Mouse (Mus musculus): ENCODE data around the gene Dennd1a.

Gene Dennd1a

DNA sequence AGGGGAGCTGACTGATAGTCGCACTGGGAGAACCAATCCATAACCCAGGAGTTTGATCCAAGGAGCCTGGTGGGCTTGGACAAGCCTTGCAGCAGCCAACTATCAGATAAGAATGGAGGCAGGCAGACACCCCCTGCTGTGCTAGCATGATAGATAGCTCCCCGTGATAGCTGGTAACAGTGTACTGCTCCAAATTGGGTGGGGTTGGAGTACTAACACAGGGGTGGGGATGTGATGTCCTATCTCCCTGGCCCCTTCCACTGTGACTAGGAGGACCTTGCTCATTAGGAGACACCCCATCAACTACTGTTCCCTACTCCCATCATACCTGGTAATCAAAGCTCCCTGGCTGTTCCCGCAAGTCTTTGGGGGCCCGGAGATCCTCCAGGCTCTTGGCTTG lies 485.5 kb downstream of the Dennd1a start:
- no peak for DNase-seq

DNA sequence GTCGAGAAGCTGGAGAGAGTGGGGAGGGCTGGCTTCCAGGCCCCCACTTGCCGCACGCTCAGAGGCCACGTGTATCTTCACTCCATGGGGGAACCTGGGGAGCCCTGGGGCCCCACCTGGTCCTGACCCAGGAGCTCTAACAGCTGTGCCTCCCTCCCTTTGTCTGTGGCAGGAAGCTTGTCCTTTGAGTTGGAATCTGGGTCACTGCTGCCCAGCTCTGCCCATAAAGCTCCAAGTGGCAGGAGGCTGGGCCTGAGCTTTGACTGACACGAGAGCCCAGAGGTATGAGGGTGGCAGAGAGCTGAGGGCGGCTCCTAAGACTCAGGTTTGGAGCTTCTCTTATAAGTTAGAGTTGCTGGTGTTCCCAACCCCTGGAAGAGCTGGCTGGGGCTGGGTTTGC lies 488.1 kb downstream of the Dennd1a start:
- no peak for DNase-seq

DNA sequence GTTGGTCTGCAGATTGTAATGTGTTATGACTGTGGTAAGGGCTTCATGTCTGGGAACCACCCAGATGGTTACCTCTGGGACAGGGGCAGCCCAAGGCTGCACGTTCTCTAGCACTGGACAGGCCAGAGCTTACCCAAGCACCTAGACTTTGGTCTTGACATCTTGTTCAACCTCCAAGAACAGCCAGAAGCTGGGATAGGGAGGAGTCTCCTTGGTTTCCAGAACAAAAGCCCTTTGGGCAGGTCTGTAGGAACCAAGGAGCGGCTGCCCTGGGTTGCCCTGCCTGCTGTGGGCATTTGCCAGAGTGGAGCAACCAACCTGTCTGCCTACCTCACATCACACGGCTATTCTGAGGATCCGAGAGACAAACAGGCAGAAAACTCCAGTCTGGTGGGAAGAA lies 490.1 kb downstream of the Dennd1a start:
- DNase-seq = peak in 1 of 2 experiments; percentile 17

DNA sequence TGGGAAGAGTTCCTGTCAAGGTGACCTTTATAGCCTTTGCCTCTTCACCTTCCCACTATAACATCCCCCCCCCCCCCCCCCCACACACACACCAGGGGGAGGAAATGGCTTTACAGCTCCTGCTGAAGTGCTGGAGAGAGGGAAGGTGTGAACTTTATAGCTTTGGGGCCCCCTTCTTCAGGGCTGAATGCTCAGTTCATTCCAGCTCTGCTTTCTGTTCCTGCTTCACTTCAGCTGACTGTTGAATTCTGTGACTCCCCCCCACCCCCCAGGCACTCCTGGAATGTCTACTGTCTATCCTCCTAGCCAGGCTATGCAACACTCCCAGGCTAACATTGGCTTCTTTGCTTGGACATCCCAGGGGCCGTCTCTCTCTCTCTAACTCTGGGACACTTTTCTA lies 491.2 kb downstream of the Dennd1a start:
- DNase-seq = no peak

DNA sequence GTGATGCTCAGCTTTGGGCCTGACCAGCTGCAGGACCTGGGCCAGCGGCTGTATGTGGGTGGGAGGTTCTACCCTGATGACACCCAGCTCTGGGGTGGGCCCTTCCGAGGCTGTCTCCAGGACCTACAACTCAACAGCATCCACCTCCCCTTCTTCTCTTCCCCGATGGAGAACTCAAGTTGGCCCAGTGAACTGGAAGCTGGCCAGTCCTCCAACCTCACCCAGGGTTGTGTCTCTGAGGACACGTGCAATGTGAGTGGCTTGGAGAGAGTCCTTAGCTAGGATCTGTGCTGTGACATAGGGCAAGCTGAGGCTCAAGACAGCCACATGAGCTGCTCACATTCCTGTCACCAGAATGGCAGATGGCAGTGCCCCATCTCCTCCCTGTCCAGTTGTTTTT lies 495.9 kb downstream of the Dennd1a start:
- DNase-seq = no peak

DNA sequence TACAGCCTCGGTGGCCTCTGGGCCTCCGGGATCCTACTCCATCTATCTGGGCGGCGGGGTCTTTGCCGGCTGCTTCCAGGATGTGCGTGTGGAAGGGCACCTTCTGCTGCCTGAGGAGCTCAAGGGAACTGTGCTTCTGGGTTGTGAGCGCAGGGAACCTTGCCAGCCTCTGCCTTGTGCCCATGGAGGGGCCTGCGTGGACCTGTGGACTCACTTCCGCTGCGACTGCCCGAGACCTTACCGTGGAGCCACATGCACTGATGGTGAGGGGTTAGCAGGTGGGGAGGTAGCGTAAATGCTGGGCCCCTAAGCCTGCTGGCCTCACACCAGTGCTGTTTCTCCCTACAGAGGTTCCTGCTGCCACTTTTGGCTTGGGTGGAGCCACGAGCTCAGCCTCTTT lies 496.5 kb downstream of the Dennd1a start:
- no peak for DNase-seq

DNA sequence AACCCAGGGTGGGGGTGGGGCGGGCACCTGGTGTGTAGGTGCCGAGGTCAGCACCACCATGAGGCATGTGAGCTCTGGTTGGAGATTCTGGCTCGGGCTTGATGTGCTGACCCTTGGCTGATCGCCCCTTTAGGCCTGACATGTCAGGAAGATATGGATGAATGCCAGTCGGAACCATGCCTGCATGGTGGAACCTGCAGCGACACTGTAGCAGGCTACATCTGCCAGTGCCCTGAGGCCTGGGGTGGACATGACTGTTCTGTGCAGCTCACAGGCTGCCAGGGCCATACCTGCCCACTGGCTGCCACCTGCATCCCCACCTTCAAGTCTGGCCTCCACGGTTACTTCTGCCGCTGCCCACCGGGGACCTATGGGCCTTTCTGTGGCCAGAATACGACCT lies 497.2 kb downstream of the Dennd1a start:
- DNase-seq = no peak

DNA sequence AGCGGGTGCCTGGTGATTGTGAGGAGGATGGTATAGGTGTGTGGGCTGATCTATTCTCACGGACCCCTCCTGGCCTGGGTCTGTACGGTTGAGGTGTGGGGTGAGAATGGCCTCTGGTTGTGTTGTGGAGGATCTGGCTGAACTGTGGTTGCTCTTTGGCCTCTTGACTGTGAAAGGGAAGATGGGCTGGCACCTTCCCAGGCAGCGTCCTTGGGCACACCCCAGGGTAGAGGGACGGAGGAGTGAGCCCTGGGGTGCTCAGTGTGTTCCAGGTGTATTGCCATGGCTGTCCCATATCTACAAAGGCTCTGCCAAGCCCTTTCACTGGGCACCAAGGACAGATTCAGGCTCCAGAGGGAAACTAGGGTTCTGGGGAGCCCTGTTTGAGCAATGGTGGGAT lies 498.2 kb downstream of the Dennd1a start:
- DNase-seq = peak; percentile 39 to 49

DNA sequence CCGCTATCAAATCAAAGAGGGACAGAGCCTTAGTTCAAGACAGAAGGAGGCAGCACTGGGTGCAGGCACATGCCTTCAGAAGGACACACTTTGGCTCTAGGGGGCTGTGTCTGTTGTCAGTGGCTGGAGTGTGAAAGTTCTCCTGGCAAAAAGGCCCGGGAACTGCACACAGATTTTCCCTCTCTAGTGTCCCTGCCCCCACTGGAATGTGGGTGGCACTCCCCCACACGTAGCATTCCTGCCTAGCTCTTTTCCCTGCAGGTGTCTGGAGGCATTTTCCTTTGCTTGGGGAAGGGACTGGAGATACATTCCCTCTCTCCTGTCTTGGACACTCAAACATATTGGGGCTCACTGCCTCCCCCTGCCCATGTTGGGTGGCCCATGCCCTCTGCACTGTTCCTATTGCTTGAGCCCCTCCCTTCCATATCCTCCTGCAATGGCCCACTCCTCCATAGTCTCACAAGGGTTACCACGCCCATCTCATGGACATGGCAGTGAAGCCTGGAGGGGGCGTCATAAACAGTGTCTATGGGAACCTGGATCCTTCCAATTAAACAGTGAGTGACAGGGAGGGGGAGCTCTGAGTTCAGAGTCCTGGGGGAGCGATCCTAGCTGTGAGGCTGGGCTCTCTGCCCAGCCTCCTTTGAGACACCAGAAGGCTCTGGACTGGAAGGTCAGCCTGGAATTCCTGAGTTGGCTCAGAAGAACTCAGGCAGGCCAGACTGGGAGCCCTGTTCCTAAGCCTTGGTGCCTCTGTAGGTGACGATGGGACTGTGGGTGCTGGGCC lies 498.8 kb downstream of the Dennd1a start:
- DNase-seq = peak; percentile 42 to 59

DNA sequence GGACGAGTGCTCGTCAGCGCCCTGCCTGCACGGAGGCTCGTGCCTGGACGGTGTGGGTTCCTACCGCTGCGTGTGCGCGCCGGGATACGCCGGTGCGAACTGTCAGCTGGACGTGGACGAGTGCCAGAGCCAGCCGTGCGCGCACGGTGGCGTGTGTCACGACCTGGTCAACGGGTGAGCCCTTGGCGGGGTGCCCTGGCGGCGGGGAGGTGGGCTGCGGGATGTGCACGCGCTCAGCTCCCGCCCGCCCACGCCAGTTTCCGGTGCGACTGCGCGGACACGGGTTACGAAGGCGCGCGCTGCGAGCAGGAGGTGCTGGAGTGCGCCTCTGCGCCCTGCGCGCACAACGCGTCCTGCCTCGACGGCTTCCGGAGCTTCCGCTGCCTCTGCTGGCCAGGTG lies 500.7 kb downstream of the Dennd1a start:
- no peak for DNase-seq

DNA sequence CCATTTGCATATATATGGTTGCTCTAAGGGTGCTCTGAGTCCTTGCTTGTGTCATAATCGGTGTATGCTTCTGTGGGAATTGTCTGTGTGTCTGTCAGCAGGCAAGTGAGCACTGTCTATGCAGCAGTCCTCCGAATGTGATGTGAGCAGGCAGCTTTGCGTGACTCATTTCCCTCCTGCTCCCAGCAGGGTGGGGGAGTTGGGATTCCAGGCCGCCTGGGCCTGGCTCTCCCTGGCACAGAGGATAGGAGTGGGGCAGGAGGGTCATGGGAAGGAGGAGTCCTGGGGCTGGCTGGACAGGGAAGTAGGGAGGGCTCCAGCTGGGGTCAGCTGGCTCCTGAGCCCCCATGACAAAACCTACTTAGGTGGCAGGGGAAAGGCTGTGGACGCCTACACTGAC lies 502.7 kb downstream of the Dennd1a start:
- DNase-seq = no peak

DNA sequence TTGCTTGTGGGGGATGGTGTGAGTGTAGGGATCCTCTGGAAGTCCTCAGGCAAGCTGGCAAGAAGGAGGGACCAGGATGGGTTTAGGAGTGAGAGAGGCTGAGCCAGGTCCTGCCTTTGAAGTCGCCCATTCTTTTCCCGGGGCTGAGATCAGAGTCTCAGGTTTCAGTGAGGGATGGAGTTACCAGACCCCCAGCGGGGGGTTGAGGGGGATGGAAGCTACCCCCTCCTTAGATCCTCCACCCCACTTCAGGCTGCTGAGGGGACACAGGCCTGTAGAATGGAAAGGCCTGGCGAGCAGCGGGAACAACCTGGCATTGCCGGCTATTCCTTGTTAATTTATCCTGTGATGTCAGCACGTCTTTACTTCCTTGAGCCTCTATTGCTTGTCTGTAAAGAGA lies 505.2 kb downstream of the Dennd1a start:
- no peak for DNase-seq

DNA sequence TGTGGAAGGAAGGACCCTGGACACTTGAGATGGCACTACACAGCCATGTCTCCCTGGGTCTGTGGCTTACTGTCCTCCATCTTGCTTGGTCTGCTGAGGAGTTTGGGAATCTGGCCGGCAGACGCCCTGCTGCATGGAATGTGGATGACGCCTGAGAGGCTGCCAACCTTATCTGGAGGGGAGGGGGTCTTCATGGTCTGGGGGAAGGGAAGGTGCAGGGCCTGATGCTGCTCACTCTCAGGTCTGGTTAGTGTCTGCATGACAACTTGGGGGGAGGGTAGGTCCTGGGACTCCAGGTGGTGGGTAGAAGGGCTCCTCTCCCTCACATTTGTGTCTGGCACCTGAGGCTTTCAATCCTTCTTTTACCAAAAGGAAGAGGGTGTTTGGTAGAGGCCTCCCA lies 505.8 kb downstream of the Dennd1a start:
- DNase-seq = no peak

DNA sequence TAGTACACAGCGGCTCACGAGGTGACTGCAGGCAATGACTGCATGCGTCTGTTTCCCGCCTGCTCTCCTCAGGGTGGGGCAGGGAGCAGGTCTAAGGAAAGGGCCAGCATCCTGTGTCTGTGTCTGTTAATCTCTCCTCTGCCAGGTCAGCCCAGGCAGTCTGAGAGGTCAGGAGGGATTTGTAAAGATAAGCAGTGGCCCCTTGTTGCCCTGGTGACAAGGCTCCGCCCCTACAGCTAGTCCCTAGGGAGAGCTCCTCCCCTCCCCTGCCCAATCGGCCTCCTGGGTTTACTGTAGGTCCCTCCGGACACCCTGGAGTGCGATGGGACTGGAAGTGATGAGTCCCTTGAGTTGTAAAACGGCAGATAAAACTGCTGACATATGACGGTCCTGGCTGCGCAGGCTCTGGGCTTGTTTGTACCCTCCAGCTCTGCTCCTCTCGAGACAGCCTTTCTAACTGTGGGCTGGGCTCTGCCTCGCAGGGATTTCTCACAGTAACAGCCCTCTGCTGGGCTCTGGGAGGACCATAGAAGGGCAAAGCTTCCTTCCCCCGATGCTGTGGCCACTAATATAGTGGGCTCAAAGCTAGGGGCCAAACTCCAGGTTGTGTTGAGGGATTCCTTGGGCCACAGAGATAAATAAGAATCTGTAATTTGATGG lies 506.8 kb downstream of the Dennd1a start:
- peak; percentile 37 to 40 for DNase-seq

DNA sequence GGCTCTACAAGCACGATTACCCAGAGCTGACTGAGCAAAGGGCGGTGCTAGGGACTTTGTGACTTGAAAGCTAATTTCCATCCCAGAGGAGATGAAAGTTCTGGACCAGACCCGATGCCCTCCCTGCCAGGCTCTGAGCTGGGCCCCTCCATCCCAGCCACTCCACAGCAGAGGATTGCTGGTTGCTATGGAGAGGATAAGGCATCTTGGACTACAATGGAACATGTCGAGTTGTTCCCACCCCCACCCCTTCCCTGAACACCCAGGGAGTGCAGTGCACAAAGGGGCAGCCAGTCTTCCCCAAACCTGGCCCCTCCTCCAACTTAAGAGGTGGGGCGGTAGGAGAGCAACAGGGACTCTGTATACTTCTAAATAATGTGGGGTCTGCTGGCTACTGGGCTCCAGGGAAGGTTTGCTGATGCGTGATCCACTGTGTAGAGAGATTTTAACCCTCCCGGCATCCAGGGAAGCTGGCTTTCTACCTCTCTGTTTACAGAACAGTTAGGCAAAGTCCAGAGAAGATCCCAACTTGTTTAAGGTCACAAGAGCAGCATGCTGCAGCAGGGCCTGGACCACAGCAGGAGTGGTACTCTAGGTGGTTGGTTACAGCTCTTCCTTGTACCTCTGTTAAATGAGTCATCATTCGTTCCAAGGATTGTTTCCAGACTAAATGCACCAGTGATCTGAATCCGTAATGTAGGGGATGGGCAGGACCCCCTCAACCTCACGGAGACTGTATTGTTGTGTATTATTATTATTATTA lies 509.1 kb downstream of the Dennd1a start:
- no peak for DNase-seq

DNA sequence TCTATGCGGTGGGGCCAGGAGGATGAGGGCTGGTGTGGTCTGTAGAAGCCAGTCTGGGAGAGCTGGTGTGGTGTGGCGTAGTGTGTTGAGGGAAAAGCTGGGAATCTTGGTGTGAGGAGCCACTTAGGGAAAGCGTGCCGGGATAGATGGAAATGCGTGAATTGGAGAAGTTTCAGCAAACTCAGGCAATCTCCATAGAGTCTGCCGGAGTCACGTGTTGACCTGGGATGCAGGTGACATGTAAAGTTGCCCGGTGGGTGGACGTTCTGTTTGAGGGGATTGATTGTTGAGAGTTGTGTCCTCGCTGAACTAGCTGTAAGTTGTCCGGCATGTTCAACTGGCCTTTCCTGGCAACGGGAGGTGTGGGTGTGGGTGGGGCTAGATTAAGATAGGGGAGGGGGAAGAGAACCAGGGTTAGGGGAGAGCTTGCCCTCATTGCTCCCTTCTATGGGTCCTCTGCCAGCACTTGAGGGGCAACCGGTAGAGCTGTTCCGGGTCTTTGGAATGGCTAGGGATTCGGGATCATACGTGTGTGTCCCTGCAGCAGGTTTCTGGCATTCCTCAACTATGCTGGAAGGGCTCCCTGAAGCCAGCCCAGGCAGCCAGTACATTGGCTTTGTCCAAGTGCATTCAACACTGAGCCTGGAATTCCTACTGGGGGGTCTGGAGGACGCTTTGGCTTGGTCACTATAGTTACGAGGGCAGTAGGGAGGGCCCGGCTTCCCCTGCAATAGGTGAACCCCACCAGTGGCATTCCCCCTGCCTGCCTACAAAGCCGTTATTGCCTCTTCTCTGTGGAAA lies 510.4 kb downstream of the Dennd1a start:
- DNase-seq = no peak

DNA sequence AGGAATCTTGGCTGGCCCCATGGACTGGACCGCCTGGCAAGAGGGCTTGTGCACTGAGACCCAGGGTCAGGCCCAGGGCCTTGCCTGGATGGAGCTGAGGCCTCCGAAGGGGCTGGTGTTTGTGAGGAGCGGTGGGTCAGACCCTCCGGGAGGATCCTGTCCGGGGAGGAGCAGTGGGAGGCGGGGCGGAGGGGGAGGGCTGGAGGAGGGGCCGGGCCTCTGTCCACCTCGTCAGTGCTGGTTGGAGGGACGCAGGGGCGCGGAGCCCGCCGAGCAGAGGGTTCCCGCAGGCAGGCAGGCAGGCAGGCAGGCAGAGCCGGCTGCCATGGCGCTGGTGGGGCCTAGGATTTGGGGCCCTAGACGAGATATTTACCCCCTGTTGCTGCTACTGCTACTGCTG lies 511.2 kb downstream of the Dennd1a start, which contains the start of gene Crb2:
Crb2 (plus strand) TSS at position 234 of the 400 bp plus-strand sequence.
- DNase-seq = no peak

DNA sequence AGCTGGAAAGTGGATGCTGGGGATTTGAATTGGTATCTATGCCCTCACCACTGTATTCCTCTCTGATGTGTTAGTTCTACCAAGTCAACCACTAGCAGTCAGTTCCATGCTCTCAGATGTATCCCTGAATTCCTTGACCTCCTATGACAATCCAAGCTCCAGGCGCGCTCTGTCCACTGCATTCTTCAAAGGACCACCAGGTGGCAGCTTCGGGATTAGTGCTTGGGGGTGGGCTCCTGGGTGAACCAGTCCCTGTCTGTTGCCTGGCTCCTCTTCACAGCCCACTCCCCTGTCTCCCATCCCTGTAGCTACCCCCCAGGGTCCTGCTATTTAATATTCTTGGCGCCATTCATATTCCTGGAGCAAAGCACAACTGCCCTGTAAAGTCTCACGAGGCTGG lies 512.6 kb downstream of the Dennd1a start:
- peak in 1 of 2 experiments; percentile 39 for DNase-seq

DNA sequence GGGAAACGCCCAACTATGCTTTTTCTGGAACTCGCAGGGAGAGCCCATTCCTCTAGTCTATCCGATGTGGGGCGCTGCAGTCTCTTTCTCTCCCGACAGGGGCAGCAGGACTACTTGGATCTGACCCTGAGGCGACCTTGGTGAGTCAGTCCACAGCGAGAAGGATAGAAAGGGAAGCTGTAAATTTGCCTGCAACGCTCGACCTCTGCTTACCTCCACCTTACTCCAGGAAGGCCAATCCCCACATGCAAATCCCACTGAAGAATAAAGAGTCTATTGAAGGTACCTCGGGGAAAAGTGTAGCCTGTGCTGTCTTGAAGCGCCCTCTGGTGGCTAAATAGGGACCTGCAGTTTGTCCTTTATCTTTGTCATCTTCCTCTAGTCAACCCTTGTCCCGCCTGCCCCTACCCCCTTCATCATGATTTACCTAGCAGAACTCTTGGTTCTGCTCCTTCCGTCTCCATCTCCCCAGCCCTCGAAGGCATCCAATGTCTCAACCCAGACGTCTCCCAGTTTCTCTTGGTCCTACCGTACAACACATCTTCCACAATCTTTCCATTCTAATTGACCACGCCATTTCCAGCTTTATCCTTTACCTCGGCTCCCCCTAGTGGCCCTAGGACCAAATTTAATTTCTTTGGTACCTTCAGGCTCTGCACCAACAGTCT lies 515.4 kb downstream of the Dennd1a start:
- peak; percentile 84 to 94 for DNase-seq

DNA sequence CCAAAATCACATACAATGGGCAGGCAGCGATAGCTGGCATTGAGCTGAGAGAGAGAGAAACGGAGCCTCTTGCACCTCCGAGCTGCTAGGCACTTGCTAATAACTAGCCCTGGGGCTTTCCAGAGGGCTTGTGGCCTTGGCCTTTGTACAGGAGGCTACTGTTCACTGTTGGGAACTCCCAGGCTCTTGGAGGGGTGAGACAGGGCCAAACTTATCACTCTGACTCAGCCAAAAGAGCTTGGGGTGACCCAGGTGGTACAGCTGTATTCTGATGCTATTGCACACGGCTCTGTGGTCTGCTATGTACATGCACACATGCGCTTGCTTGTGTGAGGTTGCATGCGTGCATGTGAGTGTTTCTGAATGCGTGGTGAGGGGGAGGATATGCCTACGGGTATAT lies 517.4 kb downstream of the Dennd1a start:
- no peak for DNase-seq

DNA sequence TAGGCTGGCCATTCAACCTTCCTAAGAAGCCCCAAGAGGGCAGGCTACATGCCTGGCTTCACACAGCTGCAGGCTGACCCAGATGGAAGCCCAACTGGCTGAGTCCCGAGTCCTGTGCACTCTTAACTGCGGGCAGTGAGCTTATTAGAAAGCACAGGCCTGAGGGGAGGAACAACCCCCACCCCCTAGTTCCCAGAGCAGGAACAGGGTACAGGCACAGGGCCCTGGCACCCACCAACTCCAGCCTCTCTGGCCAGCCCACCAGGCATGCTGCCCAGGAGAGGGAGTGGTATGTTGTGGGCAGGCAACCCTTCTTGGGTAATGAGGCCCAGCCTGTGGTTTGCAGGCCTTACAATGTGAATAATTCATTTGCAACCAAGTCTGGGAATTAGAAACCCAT lies 518.3 kb downstream of the Dennd1a start:
- peak in 1 of 2 experiments; percentile 32 for DNase-seq

DNA sequence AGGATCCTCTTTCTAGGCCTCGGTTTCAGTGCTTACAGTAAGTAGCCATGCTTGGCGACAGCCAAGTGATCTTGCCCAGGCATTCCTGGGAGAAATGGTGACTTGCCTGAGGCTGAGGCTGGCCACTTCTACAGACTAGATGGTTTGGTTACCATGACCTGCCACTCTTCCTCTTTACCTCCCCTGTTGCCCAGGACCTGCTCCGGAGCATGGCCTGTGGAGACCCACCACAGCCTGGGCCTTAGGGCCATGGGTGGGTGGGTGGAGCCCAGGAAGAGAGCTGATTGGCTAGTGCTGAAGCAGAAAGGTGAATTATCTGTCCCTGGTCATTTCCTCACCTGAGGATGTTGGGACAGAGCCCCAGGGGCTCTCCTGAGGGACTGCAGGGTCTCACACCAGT lies 519.5 kb downstream of the Dennd1a start:
- DNase-seq = no peak
